Mouse (Mus musculus) left cerebral cortex, postnatal 4 days (tissue): ENCODE measurements around the gene Tas2r124. TPM values are rescaled to one million over a fixed set of nuclear protein-coding genes. Genes with fewer than 3 reads are reported as not detected.

Experiments used
- DNase-seq: peaks from one replicate; pipeline ENCODE4 v3.0.0-alpha.2; 2022
- intact Hi-C: fragments of 180-260 bp; cut with DNase I; formaldehyde crosslinking; loops from one replicate; pipeline ENCODE4 v1.15.1; 2025
- total RNA-seq, 2 experiments: library from RNA; stranded (reverse); gene quantifications; 2 replicates each; pipeline ENCODE4 v1.2.3; 2021

Gene Tas2r124
- total RNA-seq, result not detected

DNA sequence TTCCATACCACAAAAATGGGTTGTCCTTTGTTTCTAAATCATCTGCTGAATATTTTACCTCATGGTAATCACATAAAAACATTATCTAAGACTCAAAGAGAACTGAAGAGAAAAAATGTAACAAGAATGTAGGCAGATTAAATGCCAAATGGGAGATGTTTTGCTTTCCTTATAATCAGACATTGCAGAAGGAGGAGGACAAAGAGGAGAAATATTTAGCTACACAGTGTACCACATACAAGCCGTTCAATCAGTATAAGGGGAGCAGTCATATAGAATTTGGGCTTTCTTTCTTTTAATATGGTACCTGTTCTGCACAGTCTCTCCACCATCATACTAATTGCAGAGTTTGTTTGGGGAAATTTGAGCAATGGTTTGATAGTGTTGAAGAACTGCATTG, at the start of gene Tas2r124:
Gene Tas2r124 (plus strand): TSS at position 301 of the 400 bp plus-strand sequence.
- intact Hi-C loops, result no loop called here

DNA sequence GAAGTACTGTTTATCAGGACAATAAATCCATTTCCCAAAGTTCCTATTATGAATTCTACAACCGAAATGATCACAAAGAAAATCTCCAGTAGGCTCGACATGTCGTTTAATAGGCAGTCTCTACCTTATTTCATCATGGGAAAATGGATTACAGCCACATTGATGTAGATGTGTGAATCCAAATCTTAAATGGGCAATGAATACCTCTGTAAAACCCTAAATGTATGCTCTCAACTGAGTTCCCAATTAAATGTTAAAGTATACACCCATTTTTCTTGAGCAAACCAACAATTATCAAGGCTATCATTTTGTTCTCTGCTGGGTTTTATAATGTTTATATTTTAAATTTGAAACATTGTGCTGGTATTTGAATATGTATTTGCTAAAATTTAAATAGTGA, 42.7 kb upstream of the Tas2r124 start, which contains the start of gene Tas2r122:
Gene Tas2r122 (minus strand): TSS at position 101 of the 400 bp plus-strand sequence.
- DNase-seq, result no peak
- intact Hi-C loops, result no loop called here

More for the DNA sequence above, at the start of gene Tas2r124:
- no peak for DNase-seq

DNA sequence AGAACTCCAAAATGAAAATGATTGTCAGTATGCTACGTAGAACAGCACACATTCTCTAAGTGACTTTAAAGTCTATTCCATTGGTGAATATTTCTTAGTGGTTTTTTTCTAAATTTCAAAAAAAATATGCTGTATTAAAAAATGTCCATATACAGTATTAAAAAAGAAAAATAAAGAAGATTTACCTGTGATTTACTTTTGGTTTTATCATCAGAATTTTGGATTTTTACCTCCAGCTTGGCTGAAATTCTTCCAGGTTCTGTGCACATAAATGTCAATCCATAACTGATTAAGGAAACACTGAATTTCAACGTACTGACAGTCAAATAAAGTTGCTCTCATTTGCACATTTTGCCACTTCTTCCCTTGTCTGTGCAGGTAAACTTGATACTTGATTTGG, 16.6 kb upstream of the Tas2r124 start, which contains the start of gene Tas2r115:
Gene Tas2r115 (minus strand): TSS at position 101 of the 400 bp plus-strand sequence.
- DNase-seq, result no peak
- intact Hi-C loops, result no loop called here

DNA sequence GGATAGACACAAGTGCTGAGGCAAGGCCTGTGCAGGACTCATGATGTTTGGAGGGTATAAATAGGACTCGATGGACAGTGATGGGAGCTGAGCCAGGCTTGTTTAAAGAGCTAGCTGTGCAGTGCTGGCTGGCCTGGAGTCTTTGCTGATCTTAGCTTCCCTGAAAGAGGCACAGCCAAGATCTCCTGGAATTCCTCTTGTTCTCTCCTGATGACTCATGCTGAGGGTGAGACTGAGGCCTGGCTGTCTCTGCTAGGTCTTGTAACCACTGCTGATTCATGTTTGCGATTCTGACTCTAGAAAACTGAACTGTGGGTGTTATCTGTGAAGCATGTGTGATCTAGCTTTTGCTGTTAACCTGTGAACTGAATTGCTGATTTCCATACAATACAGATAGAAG, 4.3 kb upstream of the Tas2r124 start:
- intact Hi-C loops, result no loop called here

DNA sequence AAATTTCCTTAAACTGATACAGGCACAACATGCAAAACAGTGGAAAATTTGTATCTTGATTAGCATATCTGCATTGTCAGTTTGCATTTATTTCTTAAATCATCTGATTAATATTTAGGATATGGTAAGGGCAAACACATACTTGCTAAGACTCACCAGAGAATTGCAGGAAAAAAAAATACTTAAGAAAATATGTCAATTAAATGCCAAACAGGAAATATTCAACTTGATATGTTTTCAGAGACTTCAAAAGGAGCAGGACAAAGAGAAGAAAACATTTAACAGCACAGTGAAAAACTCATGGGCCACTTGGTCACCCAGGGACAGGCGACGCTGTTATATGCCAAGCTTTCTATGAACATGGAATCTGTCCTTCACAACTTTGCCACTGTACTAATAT, 7.3 kb downstream of the Tas2r124 start, which contains the start of gene Tas2r102:
Gene Tas2r102 (plus strand): TSS at position 301 of the 400 bp plus-strand sequence.
- intact Hi-C loops, result no loop called here
- no peak for DNase-seq

More for the DNA sequence above, 4.3 kb upstream of the Tas2r124 start:
- DNase-seq, result no peak

DNA sequence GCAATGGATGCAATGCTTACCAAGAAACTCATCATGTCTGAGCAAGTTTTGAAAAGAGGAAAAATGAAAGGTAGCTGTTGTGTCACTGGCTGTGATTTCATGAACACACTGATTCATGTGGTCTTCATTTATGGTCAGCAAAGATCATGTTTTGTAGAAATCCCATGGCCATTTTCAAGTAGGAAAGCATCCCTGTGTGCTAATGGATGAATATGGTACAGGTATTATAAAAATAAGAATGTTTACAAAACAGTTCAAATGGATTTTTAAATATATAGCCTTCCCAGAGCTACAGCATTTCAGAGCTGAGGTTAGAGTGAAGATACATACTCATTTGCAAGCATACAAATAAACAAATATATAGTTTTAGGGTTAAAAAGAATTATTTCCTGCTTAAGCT, 23.5 kb downstream of the Tas2r124 start, which contains the start of gene Tas2r136:
Gene Tas2r136 (minus strand): TSS at position 101 of the 400 bp plus-strand sequence.
- intact Hi-C loops, result no loop called here
- no peak for DNase-seq

DNA sequence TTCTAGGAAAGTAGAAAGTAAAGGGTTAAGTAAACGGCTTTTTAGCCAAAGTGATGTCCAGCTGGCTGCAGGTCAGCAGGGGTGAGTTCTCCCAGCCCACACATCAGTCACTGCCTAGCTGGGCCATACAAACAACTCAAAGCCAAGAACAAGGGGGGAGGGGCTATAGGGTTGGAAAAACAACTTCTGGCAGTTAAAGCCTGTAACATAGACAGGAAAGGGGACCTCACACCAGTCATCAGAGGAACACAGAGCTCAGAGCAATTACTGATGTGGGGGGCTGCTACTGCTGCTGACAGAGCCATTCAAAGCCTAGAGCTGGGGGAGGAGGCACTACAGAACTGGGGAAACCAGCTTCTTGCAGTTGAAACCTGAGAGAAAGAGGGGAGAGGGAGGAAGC, 40.9 kb downstream of the Tas2r124 start:
- intact Hi-C loops, result no loop called here
- DNase-seq, result no peak

DNA sequence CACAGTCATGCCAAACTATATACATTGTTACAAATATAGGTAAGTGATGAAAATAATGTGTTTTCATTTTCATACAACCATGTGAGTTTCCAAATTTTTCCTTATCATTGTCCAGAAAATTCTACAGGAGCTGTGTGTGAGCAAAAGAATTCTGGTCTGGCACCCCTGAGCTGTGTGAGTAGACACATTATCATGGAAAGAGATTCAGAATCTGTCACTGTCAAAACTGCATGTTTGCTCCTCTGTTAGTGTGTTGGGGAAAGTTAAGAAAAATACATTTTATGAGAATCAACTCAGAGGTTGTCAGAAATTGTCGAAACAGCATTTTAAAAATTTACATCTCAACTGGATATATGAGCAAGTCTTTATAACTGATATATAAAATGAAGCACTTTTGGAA, 48.0 kb downstream of the Tas2r124 start, which contains the start of gene Tas2r117:
Gene Tas2r117 (plus strand): TSS at position 301 of the 400 bp plus-strand sequence.
- intact Hi-C loops, result no loop called here
- no peak for DNase-seq

Other genes starting within 250 kb of the Tas2r124 start
- not detected for gene Prh1, start 184.9 kb upstream of the Tas2r124 start, total RNA-seq
- not detected for gene Prp2, start 158.8 kb upstream of the Tas2r124 start, total RNA-seq
- gene A630073D07Rik, start 103.2 kb upstream of the Tas2r124 start, total RNA-seq, result not detected
- gene Tas2r120, start 97.8 kb upstream of the Tas2r124 start, total RNA-seq, result not detected
- not detected for gene Tas2r121, start 53.7 kb upstream of the Tas2r124 start, total RNA-seq
- not detected for gene Tas2r122, start 42.8 kb upstream of the Tas2r124 start, total RNA-seq
- gene Tas2r115, start 16.7 kb upstream of the Tas2r124 start, total RNA-seq, result not detected
- gene Tas2r102, start 7.4 kb downstream of the Tas2r124 start, total RNA-seq, result not detected
- gene Tas2r136, start 23.4 kb downstream of the Tas2r124 start, total RNA-seq, result not detected
- gene Tas2r117, start 48.1 kb downstream of the Tas2r124 start, total RNA-seq, result not detected
- gene Tas2r123, start 92.4 kb downstream of the Tas2r124 start, total RNA-seq, result not detected
- gene Tas2r116, start 100.7 kb downstream of the Tas2r124 start, total RNA-seq, result not detected
- not detected for gene Tas2r110, start 113.3 kb downstream of the Tas2r124 start, total RNA-seq
- not detected for gene Tas2r113, start 138.3 kb downstream of the Tas2r124 start, total RNA-seq
- gene Tas2r125, start 154.9 kb downstream of the Tas2r124 start, total RNA-seq, result not detected
- not detected for gene Tas2r129, start 196.4 kb downstream of the Tas2r124 start, total RNA-seq
- not detected for gene Tas2r131, start 203.2 kb downstream of the Tas2r124 start, total RNA-seq
- gene Tas2r109, start 226.2 kb downstream of the Tas2r124 start, total RNA-seq, result not detected